Mouse (Mus musculus): ENCODE measurements around the gene Rin2. TPM values are rescaled to one million over a fixed set of nuclear protein-coding genes. Genes with fewer than 3 reads are reported as not detected.

Gene Rin2
- polyA plus RNA-seq, 1 experiment from 2014 or later = 9.9 TPM

DNA sequence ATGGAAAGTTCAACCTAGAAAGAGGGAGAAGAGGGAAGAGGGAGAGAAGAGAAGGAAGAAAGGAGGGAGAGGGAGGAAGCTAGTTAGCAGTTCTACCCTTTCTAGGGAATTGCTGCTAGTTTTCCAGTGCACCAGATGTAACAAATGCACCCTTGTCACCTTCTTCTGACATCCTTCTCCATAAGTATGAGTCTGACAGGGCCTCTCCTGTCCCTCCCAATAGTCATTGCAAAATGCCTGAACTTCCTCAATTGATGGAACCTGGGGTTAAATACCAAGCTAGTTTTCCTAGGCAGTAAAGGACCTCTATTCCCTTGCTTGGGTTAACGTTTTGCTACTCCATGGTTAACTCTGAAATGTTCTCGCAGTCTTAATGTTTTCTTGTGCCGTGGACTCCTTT is 149.7 kb downstream of the Rin2 start:
- no peak overlapping the region for H3K9ac ChIP-seq (replicated peaks; ENCODE audit: low read depth, low read length)
- no peak overlapping the region for H3K27ac ChIP-seq (ENCODE audit: low read length)
- H3K4me3 ChIP-seq (replicated peaks; ENCODE audit: low read length) = no peak overlapping the region
- WGBS = 91% methylated on average over 3 of the region's 3 CpGs
- no peaks in the 10 kb centered on the region for H3K9me3 ChIP-seq (ENCODE audit: control insufficient read depth, low read length)
- no peaks in the 10 kb centered on the region for H3K4me1 ChIP-seq (replicated peaks; ENCODE audit: control insufficient read depth, insufficient read depth, low read length)
- no peak for ATAC-seq
- H3K36me3 ChIP-seq (ENCODE audit: control insufficient read depth, insufficient read depth) = no peaks in the 10 kb centered on the region
- H3K27me3 ChIP-seq (replicated peaks; ENCODE audit: control insufficient read depth, insufficient read depth, low read length) = no peaks in the 10 kb centered on the region
- H3K4me2 ChIP-seq (ENCODE audit: low read length) = no peak overlapping the region

DNA sequence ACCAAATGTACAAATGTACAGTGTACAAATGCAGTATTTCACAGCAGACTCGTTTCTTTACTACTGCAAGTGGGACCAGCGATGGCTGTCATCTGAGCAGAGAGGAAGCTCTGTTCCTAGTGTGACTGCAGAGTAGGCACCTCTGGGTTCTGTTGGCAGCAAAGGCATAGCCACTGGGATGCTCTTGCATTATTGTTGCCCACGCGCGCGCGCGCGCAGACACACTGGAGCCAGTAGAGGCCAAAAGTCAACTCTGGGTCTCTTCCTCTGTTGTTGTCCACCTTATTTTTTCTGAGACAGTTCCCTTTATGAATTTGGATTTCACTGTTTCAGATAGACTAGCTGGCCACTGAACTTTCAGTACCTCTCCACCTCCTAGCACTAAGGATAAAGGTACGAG is 150.2 kb downstream of the Rin2 start:
- Histone ChIP-seq H3K4me2 (ENCODE audit: low read length) (no peak overlapping the region), H3K27me3 (replicated peaks; ENCODE audit: control insufficient read depth, insufficient read depth, low read length) (no peaks in the 10 kb centered on the region), H3K9me3 (ENCODE audit: control insufficient read depth, low read length) (no peaks in the 10 kb centered on the region), H3K9ac (replicated peaks; ENCODE audit: low read depth, low read length) (no peak overlapping the region), H3K4me1 (replicated peaks; ENCODE audit: control insufficient read depth, insufficient read depth, low read length) (no peaks in the 10 kb centered on the region), H3K27ac (ENCODE audit: low read length) (no peak overlapping the region), H3K4me3 (replicated peaks; ENCODE audit: low read length) (no peak overlapping the region), H3K36me3 (ENCODE audit: control insufficient read depth, insufficient read depth) (no peaks in the 10 kb centered on the region)
- no peak for ATAC-seq
- 97% methylated on average over 10 of the region's 10 CpGs for WGBS

DNA sequence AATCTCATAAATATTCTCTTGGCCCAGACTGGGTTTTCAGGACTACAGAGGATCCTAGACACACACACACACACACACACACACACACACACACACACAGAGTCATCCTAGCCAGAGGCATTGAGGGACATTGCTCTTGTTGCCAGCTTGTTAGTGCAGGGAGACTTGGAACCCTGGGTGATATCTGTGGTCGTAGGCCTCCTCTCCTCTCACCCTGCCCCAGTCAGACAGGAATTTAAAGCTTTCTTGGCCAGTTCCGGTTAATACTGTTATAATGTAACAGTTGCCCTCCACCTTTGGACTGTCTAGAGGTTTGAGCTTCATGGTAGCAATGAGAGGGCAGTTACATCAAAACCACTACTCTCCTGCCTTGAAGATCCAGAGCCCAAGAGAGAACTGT is 152.9 kb downstream of the Rin2 start:
- ATAC-seq = no peak
- H3K4me1 ChIP-seq (replicated peaks; ENCODE audit: control insufficient read depth, insufficient read depth, low read length) = peaks cover 6% of the 10 kb centered on the region
- H3K9ac ChIP-seq (replicated peaks; ENCODE audit: low read depth, low read length) = no peak overlapping the region
- no peaks in the 10 kb centered on the region for H3K9me3 ChIP-seq (ENCODE audit: control insufficient read depth, low read length)
- no peak overlapping the region for H3K27ac ChIP-seq (ENCODE audit: low read length)
- no peak overlapping the region for H3K4me2 ChIP-seq (ENCODE audit: low read length)
- WGBS = 89% methylated on average over 2 of the region's 2 CpGs
- no peaks in the 10 kb centered on the region for H3K36me3 ChIP-seq (ENCODE audit: control insufficient read depth, insufficient read depth)
- H3K27me3 ChIP-seq (replicated peaks; ENCODE audit: control insufficient read depth, insufficient read depth, low read length) = no peaks in the 10 kb centered on the region
- no peak overlapping the region for H3K4me3 ChIP-seq (replicated peaks; ENCODE audit: low read length)

DNA sequence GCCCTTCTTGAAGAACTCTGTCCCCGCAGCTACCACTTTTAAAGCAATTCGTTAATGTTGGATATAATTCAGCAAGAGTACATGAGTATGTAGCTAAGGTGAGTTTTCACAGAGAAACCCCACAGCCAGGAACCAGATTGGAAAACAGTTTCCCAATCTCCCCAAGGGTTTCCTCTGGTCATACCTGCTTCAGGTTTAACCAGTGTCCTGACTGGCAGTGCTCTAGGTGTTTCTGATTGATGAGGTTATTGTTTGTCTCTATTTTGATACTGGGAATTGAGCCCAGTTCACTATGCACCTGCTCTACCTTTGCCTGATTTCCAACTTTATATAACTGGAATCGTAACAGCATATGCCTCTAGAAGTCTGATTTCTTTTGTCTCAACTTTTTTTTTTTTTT is 153.6 kb downstream of the Rin2 start:
- no peaks in the 10 kb centered on the region for H3K9me3 ChIP-seq (ENCODE audit: control insufficient read depth, low read length)
- no peaks in the 10 kb centered on the region for H3K36me3 ChIP-seq (ENCODE audit: control insufficient read depth, insufficient read depth)
- no peak overlapping the region for H3K9ac ChIP-seq (replicated peaks; ENCODE audit: low read depth, low read length)
- H3K4me1 ChIP-seq (replicated peaks; ENCODE audit: control insufficient read depth, insufficient read depth, low read length) = peaks cover 6% of the 10 kb centered on the region
- no peak overlapping the region for H3K4me3 ChIP-seq (replicated peaks; ENCODE audit: low read length)
- 88% methylated on average over 3 of the region's 3 CpGs for WGBS
- H3K4me2 ChIP-seq (ENCODE audit: low read length) = no peak overlapping the region
- no peak overlapping the region for H3K27ac ChIP-seq (ENCODE audit: low read length)
- H3K27me3 ChIP-seq (replicated peaks; ENCODE audit: control insufficient read depth, insufficient read depth, low read length) = no peaks in the 10 kb centered on the region
- no peak for ATAC-seq

DNA sequence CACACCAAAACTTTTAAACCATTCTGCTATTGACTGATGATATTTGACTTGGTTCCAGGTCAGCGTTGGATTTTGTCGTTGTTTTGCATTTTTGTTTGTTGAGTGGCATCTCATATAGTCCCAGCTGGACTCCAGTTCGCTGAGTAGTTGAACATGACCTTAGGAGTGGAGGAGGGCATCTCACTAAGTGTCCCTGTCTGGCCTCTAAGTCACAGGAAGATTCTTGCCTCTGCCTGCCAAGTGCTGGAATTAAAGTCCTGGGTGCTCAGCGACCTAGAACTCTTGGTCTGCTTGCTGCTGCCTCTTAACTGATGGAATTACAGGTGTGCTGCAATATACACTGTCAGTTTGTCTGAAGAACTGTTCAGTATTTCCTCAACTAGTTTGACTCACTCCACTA is 154.2 kb downstream of the Rin2 start:
- WGBS = 83% methylated on average over 4 of the region's 4 CpGs
- Histone ChIP-seq H3K9ac (replicated peaks; ENCODE audit: low read depth, low read length) (no peak overlapping the region), H3K4me3 (replicated peaks; ENCODE audit: low read length) (no peak overlapping the region), H3K9me3 (ENCODE audit: control insufficient read depth, low read length) (no peaks in the 10 kb centered on the region), H3K27ac (ENCODE audit: low read length) (no peak overlapping the region), H3K4me2 (ENCODE audit: low read length) (no peak overlapping the region), H3K27me3 (replicated peaks; ENCODE audit: control insufficient read depth, insufficient read depth, low read length) (no peaks in the 10 kb centered on the region), H3K36me3 (ENCODE audit: control insufficient read depth, insufficient read depth) (no peaks in the 10 kb centered on the region), H3K4me1 (replicated peaks; ENCODE audit: control insufficient read depth, insufficient read depth, low read length) (peaks cover 6% of the 10 kb centered on the region)
- no peak for ATAC-seq

DNA sequence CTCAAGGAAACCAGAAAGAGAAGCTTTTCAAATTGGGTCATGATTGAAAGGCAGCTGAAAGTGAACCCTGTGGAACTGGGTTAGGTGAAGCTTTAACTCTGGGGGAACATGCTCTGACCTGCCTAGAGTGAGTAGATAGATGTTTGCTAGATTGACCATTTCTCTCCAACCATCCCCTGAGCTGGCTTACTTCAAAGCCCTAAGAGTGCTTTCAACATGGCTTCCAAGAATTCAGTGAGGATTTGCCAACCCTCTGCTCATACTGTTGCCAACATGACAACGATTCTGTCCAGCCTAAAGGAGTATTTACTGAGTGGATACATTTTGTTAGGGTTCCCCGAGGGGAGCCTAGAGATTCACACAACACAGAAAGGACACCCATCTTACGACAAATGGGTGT is 155.4 kb downstream of the Rin2 start:
- Histone ChIP-seq H3K27me3 (replicated peaks; ENCODE audit: control insufficient read depth, insufficient read depth, low read length) (no peaks in the 10 kb centered on the region), H3K36me3 (ENCODE audit: control insufficient read depth, insufficient read depth) (no peaks in the 10 kb centered on the region), H3K4me3 (replicated peaks; ENCODE audit: low read length) (no peak overlapping the region), H3K27ac (ENCODE audit: low read length) (no peak overlapping the region), H3K4me2 (ENCODE audit: low read length) (no peak overlapping the region), H3K9me3 (ENCODE audit: control insufficient read depth, low read length) (no peaks in the 10 kb centered on the region), H3K9ac (replicated peaks; ENCODE audit: low read depth, low read length) (no peak overlapping the region), H3K4me1 (replicated peaks; ENCODE audit: control insufficient read depth, insufficient read depth, low read length) (peaks cover 6% of the 10 kb centered on the region)
- WGBS = 83% methylated on average over 3 of the region's 3 CpGs
- no peak for ATAC-seq

DNA sequence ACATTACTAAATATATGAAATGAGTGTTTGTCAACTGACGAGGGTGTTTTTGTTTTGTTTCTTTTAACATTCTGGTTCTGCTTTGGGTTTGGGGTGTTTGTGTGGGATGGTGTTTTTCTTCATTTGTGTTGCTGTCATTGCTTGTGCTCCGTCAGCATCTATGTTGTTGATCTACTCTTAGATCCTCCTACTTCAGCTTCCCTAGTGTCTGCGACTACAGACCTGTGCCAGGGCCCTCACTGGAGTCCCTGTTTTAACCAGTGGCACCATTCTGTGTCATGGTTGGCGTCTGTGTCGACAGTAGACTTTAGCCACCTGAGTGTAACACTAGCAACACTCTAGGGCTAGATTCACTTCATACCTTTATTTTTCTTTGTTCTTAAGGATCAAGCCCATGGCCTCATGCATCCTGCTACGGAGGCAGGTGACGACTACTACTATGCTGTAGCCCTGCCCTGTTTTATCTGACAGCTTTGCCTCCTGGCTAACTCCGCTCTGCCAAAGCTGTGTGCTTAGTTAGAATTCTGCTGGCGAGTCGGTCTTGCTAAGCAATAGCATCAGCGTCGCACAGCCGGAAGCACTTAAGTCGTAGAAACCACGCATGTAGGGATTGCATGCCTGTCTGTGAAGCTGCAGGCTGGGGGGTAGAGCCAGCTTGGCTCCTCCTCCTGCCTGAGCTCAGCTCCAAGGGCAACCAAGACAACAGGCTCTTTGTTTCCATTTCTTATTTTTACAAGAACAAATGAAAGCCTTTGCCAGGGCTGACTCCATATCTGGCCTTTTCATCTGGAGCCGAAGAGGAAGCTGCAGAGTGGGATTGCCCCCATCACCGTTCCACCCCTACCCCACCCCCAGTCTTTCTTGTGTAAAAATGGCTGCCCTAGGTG is 157.2 kb downstream of the Rin2 start:
- Histone ChIP-seq H3K4me2 (ENCODE audit: low read length) (peak overlapping the region; percentile 20), H3K4me3 (replicated peaks; ENCODE audit: low read length) (no peak overlapping the region), H3K27ac (ENCODE audit: low read length) (peak overlapping the region; percentile 72), H3K4me1 (replicated peaks; ENCODE audit: control insufficient read depth, insufficient read depth, low read length) (peaks cover 6% of the 10 kb centered on the region), H3K36me3 (ENCODE audit: control insufficient read depth, insufficient read depth) (no peaks in the 10 kb centered on the region), H3K9me3 (ENCODE audit: control insufficient read depth, low read length) (no peaks in the 10 kb centered on the region), H3K27me3 (replicated peaks; ENCODE audit: control insufficient read depth, insufficient read depth, low read length) (no peaks in the 10 kb centered on the region), H3K9ac (replicated peaks; ENCODE audit: low read depth, low read length) (peak overlapping the region; percentile 1; the same call in 1 of the 2 replicates)
- WGBS = 36% methylated on average over 17 of the region's 17 CpGs
- ATAC-seq = peak; percentile 97

DNA sequence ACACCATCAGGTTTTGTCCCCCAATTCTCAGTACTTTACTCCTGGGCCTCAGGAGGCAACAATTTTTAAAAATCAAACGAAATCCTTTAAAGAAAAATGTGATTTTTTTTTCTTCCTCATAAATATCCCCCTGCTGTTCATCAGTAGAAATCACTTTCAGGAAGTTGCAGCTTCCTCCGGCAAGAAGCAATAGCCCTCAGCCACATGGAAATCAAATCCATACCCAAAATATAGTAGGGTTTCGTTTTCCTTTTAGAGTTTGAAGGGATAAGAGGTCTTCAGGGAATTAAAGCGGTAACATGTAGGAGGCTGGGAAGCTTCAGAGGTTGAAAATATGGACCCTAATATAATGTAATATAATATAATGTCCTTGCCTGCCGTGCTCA is 157.8 kb downstream of the Rin2 start:
- WGBS = 75% methylated on average over 5 of the region's 5 CpGs
- Histone ChIP-seq H3K4me2 (ENCODE audit: low read length) (peak overlapping the region; percentile 20; the same call in 1 of the 2 replicates), H3K27me3 (replicated peaks; ENCODE audit: control insufficient read depth, insufficient read depth, low read length) (no peaks in the 10 kb centered on the region), H3K4me1 (replicated peaks; ENCODE audit: control insufficient read depth, insufficient read depth, low read length) (peaks cover 6% of the 10 kb centered on the region), H3K9ac (replicated peaks; ENCODE audit: low read depth, low read length) (peak overlapping the region; percentile 1; the same call in 1 of the 2 replicates), H3K9me3 (ENCODE audit: control insufficient read depth, low read length) (no peaks in the 10 kb centered on the region), H3K27ac (ENCODE audit: low read length) (peak overlapping the region; percentile 72), H3K4me3 (replicated peaks; ENCODE audit: low read length) (no peak overlapping the region), H3K36me3 (ENCODE audit: control insufficient read depth, insufficient read depth) (no peaks in the 10 kb centered on the region)
- peak; percentile 19 for ATAC-seq

DNA sequence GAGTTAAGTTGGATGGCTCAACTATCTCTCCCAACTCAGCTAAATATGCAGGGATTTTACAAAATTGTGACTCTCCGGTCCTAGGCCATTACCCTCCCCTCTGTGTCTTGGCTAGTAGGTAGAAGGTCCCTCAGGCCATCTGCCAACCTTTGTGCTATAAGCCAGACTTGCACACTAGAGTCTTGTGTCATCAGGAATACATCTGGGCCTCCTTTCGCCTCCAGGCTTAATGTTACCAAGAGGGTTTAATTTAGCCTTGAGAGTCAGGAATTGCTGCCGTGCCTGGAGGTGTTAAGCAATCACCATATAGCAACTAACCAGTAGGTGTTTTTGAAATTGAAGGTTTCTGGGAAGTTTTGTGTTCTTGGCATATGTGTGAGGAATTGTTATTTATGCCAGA is 158.3 kb downstream of the Rin2 start:
- Histone ChIP-seq H3K9me3 (ENCODE audit: control insufficient read depth, low read length) (no peaks in the 10 kb centered on the region), H3K27ac (ENCODE audit: low read length) (no peak overlapping the region), H3K4me2 (ENCODE audit: low read length) (no peak overlapping the region), H3K4me1 (replicated peaks; ENCODE audit: control insufficient read depth, insufficient read depth, low read length) (peaks cover 6% of the 10 kb centered on the region), H3K4me3 (replicated peaks; ENCODE audit: low read length) (no peak overlapping the region), H3K27me3 (replicated peaks; ENCODE audit: control insufficient read depth, insufficient read depth, low read length) (no peaks in the 10 kb centered on the region), H3K36me3 (ENCODE audit: control insufficient read depth, insufficient read depth) (no peaks in the 10 kb centered on the region), H3K9ac (replicated peaks; ENCODE audit: low read depth, low read length) (no peak overlapping the region)
- WGBS = 87% methylated on average over 3 of the region's 3 CpGs
- no peak for ATAC-seq

Data from forebrain, embryonic 16.5 days (tissue).